Mouse (Mus musculus): Measurements from ENCODE around the gene Agrp.

Gene Agrp

DNA sequence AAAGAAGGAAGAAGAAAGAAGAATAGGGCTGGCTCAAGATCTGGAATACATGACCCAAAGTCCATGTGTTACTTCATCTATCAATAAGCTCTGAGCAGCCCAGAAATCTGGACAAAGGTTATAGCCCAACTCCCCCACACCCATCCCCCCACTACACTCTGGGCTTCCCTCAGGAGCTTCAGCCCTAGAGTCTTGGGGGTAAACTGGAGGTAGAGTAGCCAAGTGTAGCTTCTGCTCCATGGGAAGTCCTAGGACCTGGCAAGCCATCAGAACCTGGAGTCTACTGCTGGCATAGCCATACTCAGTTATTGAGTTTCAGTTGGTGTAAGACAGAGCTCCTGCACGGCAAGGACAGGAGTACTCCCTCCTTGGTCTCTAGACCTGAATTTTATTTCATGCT lies 87.7 kb downstream of the Agrp start:
- no peak for DNase-seq (ENCODE audit: low spot score in 2 of 2)

DNA sequence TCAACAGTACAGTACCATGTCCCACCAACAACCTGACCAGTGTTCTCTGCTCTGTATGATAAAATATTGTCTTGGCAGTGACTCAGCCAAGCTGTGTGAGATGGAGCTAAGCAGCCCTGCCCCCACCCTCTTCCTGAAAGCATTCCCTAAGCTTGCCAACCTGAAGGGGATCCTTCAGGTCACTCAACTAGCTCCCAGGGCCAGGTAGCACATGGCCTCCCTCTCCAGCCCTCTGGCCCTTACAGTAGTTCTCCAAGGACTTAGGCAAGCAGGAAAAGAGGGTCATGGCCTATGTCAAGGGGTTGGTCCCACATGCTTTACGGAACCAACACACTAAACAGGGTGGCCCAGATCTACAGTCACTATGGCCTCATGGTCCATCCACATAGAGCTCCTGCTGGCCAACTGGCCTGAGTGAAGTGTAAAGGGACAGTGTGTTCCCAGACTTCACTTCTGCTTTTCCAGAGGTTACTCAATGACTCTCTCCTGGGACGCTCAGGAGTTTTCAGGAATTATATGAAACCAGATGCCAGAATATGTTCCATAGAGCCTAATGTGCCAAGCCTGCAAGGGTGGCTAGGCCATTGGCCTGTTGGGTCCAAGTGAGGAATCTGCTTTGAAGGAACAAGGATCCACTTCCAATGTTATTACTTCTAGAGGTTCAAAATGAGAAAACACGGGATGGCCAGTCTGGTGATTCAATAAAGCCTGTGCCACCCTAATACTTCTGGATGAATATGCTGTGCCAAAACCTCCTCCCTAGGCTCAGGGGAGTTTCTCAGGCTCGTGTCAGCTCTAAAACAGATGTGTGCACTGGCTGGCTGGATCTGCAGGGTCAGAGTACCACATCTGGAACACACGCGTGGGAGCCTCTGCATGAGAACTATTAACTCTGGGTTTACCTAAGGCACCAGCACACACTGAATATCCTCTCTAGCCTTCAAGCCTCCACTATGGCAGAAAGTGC lies 90.5 kb downstream of the Agrp start:
- DNase-seq (ENCODE audit: low spot score in 2 of 2): no peak

DNA sequence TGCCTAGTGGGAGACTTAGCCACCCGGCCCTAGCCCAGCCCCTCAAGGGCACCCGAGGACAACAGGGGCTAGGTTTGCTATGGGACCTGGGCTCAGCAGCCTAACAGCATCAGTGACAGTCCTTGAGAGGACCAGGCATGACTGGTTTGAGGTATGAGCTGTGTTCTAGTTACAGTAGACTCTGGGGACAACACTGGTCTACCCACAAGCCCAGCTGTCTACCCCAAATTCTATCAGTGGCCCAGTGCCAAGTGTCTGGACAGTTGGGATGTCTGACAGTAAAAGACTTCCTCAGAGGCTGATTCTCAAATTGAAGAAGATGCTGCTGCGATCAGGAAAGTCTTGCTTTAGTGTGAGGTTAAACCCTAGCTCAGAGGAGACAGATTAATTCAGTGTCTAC lies 91.9 kb downstream of the Agrp start:
- peak in 1 of 2 experiments; percentile 26 for DNase-seq (ENCODE audit: low spot score in 2 of 2)

DNA sequence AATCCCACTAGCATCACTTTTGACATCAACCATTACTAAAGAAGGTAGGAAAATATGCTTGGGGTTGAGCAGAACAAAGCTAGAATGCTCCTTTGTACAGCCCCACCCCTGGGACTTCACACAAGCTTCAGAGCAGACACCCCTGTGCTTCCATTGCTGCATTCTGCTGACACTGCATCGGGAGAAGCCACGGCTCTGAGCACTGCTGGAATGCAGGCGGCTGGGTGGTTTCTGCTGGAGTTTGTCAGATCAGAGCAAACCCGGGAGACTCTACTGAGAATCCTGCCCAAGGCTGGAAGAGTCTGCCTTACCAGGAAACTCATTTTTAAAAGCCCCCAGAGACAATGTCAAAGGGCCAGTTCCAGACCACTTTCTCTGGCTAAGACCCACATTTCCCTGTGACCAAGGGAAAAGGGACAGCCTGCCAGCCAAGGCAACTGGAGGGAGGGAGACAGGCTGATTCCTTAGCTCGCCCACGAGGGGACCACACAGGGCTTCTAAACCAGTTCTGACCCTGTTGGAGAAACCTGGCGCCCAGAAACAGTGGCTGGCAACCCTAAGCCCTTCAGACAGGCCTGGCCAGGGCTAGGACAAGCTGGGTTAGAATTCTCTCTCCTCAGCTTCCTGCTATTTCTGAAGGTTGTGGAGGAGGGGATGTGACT lies 92.5 kb downstream of the Agrp start:
- DNase-seq (ENCODE audit: low spot score in 2 of 2): no peak

DNA sequence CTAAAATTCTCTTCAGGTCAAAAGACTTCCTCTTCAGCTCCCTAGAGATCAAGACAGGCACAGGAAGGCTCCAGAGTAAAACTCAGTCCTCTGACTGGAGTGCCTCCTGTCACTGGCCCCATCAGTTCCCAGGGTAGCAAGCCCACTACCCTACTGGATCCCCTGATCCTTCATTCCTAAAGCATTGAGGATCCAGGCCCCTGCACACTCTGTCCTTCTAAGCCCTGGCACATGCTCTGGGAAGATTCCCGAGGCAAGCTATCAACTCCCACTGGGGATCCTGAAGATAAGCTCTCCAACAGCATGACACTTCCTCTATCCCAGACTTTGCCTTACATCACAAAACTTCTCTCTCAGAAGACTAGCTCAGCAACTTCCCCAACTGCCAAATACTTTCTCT lies 93.5 kb downstream of the Agrp start:
- no peak for DNase-seq (ENCODE audit: low spot score in 2 of 2)

DNA sequence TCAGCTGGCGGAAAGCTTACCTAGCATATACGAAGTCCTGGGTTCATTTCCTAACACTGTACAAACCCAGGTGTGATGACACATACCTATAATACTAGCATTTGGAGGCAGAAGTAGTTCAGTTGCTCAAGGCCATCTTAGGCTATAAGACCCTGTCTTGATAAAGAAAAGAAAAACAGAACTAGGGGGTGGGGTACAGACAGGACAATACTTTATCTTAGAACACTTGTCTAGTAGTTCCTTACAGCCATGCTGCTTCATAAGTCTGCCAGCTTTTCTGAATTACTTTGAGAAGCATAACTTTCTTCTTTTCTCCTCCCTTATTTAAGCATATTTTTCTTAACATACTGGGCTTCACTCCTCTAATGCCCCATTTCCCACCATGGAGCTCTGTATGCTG lies 94.4 kb downstream of the Agrp start:
- no peak for DNase-seq (ENCODE audit: low spot score in 2 of 2)

DNA sequence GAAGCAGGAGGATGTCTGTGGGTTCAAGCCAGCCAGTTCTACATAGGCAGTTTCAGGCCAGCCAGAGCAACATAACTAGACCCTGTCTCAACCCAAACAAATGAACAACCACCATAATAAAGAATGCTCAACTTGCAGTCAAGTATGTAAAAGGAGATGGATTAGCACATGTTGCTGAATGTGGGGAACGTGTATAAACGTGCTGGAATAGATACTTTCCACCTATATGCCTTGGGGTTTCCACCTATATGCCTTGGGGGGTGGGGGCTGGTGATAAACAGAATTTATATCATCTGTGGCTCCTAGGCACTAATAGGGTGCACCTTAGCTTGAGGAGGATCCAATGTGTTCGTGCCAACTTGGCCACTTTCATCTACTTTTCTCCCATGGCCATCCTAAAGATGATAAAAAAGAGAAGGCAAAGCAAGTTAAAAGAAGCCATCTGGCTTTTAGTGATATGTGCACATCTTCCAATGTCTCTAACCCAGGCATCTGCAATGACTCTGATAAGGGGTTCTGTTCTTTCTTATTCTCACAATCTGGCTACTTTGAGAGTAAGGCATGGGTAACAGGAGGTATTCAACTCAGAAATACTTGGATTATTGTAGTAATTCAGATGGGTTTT lies 95.0 kb downstream of the Agrp start:
- DNase-seq (ENCODE audit: low spot score in 2 of 2): no peak

DNA sequence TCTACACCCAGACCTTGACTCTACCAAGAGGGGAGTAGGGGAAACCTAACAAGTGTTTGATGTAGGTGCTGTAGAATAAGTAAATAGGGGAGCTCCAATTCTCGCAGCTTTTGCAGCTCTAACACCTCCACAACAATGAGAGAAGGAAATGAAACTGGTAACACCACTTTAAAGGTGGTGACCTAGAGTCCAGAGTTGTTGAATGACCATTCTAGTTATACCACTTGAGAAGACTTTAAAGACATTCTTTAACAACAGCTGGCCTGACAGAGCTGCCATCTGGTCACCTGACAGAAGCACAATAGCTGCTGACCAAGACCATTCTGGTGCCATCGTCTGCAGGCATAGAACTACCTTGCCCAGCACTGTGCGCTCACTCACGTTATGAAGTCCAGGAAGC lies 98.3 kb downstream of the Agrp start:
- no peak for DNase-seq (ENCODE audit: low spot score in 2 of 2)

DNA sequence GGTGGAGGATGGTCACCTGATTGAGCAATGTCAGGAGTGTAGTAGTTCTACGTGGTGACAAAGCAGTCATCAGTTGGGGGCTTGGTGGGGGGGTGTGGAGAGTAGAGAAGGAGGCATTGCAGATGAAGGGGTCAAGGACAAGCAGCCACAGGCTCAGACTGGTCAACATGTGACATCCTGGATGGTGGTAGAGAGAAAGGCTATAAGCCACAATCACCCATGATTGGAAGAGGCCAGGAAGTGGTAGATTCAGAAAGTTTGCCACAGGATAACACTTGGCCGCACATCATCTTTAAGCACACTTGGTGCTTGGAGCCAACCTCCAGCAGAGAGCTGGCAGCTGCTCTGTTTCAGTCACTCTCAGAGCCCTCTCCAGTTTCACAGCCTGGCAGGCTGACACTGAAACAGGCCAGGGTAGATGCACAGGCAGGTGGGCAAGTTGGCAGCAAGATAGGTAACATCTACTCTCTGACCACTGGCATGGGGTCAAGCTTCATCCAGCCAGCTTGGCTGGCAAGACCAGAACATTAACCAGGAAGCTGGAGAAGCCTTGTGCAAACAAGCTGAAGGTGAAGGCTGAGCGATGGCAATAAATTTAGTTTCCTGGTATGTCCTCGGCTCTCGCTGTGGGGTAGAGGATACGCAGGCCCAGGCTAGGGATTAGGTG lies 100.0 kb downstream of the Agrp start:
- no peak for DNase-seq (ENCODE audit: low spot score in 2 of 2)

DNA sequence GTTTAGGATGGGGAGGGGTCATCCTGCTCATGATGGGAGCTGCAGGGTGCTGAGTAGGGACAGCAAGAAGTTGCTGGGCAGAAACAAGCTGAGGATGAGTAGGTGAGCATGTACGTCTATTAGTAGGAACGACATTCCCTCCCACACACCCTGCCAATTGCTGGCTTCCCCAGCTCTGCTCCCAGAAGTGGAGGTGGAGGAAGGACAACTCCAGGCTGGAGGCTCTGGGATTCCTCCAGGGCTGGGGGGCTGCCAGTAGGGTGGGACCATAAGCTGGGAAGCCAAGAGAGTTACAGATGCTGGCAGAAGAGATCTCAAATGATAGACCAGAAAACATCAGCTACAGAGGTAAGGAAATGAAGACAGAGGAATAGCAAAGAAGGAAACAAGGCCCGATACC lies 100.6 kb downstream of the Agrp start:
- DNase-seq (ENCODE audit: low spot score in 2 of 2): peak; percentile 31 to 58

DNA sequence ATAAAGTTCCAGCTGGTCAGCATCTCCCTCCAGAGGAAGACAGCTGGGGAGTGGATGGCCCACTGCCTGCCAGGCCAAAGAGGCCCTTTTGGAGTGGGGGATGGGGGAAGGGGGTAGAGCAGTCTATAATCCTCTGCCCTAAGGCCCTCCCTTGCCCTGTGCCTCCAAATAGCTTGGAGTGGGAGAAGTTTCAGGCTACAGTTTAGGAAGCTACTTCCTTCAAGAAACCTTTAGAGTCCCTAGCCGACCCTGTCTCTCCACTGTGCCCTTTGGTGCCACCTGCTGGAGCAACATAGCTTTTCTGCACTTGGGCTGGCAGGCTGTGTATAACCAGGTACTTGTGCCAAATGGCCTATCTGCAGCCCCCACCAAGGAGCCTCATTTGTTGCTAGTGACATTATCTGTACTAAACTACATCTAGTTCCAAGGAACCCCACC lies 103.3 kb downstream of the Agrp start:
- no peak for DNase-seq (ENCODE audit: low spot score in 2 of 2)

DNA sequence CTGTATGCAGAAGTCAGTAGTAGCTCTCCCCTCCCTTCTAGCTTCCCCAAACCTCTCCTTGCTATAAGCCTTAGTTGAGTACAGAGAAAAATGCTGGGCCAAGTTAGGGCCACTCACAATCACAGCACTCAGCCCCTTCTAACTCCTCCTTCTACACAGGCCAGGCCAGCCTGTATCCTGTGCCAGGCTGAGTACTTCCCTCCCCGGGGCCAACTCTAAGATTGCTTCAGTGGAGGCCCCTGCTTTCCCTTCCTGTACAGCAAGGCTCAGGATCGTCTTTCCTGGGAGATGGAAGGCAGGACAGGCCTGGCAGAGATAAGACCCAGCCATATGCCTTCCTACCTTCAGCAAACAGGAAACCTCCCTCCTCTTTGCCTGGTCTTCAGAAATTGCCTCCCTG lies 103.8 kb downstream of the Agrp start:
- no peak for DNase-seq (ENCODE audit: low spot score in 2 of 2)

DNA sequence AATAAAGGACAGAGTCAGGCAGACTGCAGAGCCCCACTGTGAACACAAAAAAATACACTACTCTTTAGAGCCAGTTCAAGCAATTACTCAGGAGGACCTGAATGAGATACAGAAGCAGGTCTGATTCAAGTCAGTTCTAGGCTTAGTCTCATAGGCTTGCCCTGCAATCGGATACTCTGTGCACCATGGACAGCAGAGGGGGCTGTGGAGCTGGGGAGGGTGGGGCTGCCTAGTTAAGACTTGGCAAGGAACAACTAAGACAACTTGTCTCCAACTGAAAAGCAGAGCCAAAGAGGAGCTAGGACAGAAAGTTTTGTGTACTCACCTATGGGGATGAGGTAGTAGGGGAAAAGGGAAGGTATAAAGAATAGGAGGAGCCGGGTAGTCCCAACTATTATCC lies 105.4 kb downstream of the Agrp start:
- DNase-seq (ENCODE audit: low spot score in 2 of 2): no peak

DNA sequence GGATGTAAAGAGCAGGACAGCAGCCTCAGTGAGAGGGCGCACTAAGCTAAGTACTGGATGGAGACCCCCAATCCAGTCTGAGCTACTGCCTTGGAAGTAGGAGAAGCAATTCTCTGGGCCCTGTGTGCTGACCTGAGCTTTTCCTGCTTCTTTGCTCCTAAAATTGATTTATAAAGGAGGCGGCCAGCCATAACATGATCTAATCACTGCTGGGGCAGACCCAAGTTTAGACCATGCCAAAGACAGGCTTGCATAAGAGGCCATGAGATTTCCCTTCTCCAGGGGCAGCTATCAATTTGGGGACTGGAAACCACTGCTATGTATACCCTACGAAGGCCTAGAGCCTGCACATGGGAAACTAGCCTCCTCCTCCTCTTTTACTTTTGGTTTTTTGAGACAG lies 107.9 kb downstream of the Agrp start:
- no peak for DNase-seq (ENCODE audit: low spot score in 2 of 2)

DNA sequence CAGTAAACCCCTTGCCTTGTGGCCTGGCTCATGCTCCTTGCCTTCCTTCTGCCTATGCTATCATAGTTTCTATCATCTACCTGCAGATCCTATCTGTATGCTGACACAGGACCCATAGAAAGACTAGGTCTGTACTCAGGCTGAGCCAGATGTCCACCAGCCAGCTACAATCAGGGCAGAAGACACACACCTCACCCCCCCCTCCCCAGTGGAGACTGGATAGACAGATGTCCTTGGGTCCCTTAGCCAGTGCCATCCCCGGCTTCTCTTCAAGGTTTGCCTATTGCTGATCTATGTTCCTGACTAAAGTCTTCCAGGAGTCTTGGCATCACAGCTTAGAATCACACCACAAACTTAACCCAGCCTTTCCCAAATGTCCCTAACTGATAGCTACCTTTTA lies 109.0 kb downstream of the Agrp start:
- DNase-seq (ENCODE audit: low spot score in 2 of 2): no peak

DNA sequence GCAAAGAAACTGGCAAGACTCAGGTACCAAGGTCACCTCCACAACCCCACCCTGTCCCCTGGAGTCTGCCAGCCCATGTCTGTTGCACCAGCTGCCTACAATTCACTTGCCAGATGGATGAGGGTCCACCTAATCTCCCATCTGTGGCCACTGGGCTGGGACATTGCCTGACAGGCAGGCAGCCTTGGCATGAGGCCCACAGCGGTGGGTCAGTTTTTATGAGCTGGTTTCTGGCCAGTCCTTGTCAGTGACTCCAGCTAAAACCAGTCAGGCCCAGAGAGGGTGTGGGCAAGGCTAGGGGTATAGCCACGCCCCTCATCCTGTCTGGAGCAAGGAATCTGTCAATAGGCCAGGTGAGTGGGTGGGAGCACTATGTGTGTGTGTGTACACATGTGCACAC lies 110.1 kb downstream of the Agrp start:
- no peak for DNase-seq (ENCODE audit: low spot score in 2 of 2)

DNA sequence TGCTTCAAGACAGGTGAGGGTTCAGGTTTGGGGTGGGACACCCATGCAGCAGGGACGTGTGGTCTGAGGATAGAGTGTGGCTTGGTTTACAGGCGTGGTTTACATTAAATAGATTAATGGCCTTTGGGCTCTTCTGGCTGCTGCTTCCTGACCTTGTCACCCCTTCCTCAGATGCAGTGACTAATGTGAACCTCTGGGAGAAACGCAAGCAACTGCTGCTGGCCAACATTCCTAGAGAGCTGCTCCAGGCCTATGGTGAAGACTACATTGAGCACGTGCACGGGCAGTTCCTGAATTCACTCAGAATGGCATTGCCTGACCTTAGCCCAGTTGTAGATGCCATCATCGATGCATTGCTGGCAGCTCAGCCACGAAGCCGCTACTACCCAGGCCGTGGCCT lies 114.3 kb downstream of the Agrp start:
- no peak for DNase-seq (ENCODE audit: low spot score in 2 of 2)

DNA sequence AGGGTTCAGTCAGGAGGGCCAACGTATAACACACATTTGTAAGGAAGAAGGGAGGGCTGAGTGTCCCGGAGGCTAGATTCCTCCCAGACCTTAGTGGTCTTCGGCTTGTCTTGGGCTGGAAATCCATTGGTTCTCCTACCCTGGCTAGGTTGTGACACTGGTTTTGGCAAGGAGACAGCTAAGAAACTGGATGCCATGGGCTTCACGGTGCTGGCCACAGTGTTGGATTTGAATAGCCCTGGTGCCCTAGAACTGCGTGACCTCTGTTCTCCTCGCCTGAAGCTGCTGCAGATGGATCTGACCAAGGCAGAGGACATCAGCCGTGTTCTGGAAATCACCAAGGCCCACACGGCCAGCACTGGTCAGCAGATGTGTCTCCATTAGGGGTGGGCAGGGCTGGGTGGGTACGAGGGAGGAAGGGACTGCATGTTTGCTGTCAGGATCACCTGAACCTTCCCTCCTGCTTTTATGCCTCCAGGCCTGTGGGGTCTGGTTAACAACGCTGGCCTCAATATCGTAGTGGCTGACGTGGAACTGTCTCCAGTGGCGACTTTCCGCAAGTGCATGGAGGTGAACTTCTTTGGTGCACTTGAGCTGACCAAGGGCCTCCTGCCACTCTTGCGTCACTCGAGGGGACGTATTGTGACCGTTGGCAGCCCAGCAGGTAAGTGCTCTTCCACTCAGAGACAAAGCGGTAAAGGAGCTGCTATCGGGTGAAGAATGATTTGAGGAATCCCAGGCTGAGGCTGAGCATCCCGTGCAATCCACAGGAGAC lies 115.0 kb downstream of the Agrp start:
- no peak for DNase-seq (ENCODE audit: low spot score in 2 of 2)

DNA sequence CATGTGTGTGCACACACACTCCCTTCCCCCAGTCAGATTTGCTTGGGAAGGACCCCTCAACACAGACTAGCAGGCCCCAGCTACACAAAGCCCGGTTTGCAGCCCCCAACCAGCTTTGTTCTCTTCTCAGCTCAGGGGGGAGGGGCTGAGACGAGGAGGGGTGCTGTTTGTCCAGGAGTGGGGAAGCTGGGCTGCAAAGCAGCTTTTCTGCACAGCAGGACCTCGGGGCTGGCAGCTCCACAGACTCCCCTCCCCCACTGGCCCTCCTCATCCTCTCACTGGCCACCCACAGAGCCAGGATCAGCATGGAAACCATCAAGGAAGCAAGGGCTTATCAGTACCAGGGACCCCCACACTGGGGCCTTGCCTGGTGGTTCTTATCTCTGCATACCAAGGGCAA lies 116.1 kb downstream of the Agrp start:
- no peak for DNase-seq (ENCODE audit: low spot score in 2 of 2)

DNA sequence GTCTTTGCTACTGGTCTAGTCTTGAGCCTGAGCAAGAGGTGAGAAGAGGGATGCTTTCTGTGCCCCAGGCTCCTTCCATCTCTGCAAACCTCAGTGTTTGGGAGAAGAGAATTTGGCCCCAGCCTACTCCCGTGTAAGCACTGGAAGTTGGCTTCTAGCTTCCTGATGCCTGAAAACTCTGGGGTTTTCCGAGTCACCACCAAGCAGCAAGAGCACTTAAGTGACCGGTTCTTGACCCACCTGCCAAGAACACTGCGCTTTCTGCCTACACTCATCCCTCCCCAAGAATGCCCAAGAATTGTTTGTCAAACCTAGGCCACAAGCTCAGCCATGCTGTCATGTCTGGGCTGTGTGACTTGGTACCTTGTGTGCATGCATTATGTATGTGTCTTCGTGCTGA lies 116.7 kb downstream of the Agrp start:
- no peak for DNase-seq (ENCODE audit: low spot score in 2 of 2)

DNA sequence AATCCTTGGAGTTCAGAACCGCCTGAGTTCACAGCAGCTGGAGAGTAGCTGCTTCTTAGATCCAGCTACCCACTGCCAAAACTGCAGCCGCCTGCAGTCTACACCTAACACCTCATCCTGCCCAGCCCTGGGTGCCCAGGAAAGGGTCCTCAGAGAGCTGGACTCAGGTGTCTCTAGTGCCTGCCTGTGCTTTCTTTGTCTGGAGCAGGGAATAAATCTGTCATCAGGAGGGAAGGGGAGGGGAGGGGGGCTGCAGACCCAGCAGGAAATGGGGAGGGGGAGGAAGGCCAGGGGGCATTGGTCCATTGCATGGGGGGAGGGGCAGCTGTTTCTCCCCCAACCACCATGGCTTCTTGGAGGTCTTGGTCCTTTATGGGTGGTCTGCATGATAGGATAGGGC lies 117.6 kb downstream of the Agrp start:
- no peak for DNase-seq (ENCODE audit: low spot score in 2 of 2)

All from right cerebral cortex, postnatal 36 days (tissue).